Mouse (Mus musculus): ENCODE measurements at regions not wholly inside any gene's neighbourhood (a gene's known extent, or its start where the extent isn't known, plus 50 kb on each side); places are given as distances from the start of the nearest gene placed in this dataset.

- TF ChIP-seq CTCF (IDR thresholded peaks at IDR 0.05; ENCODE audit: low read depth, low read length) (no peak), POLR2A (IDR thresholded peaks at IDR 0.05; ENCODE audit: borderline replicate concordance, low read depth, low read length) (no peak)
- H3K4me3 ChIP-seq (ENCODE audit: insufficient read depth, low read length): no peak overlapping the region
- peak overlapping the region; percentile 56 for H3K27ac ChIP-seq (ENCODE audit: insufficient read depth, low read depth, low read length)
- peaks cover 16% of the 10 kb centered on the region for H3K4me1 ChIP-seq (ENCODE audit: control insufficient read depth, insufficient read depth, low read length)
These were observed 137.3 kb downstream of the Rpl14 start for GRCm38 (mm10) chr9:120708507-120708906.

DNA sequence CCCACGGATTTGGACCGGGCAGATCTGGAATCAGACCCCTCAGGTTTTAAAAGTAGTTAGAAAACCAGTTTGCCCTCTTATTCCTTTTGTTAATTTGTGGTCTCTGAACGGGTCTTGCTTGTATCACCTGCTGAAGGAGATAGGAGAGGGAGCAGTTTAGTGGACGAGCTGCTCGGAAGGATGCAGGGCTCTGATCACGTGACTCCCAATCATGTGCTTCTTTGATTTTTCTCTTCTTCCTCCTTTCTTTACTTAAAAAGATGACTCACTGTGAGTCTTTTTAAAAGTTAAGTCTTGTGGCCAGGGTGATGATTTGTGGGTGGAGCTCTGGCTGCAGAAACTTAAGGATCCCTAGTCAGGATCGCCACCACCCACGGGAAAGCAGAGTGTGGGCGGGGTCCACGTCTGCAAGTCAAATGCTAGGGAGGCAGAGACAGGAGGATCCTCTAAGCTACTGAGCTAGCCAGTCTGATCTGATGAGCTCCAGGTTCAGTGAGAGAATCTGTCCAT, 138.0 kb downstream of the Rpl14 start:
- TF ChIP-seq POLR2A (IDR thresholded peaks at IDR 0.05; ENCODE audit: borderline replicate concordance, low read depth, low read length): no peak
- TF ChIP-seq CTCF (IDR thresholded peaks at IDR 0.05; ENCODE audit: low read depth, low read length): no peak
- no peak overlapping the region for H3K4me3 ChIP-seq (ENCODE audit: insufficient read depth, low read length)
- peaks cover 14% of the 10 kb centered on the region for H3K4me1 ChIP-seq (ENCODE audit: control insufficient read depth, insufficient read depth, low read length)
- H3K27ac ChIP-seq (ENCODE audit: insufficient read depth, low read depth, low read length): peak overlapping the region; percentile 75

- Histone ChIP-seq H3K4me1 (ENCODE audit: control insufficient read depth, insufficient read depth, low read length) (peaks cover 11% of the 10 kb centered on the region), H3K4me3 (ENCODE audit: insufficient read depth, low read length) (no peak overlapping the region), H3K27ac (ENCODE audit: insufficient read depth, low read depth, low read length) (no peak overlapping the region)
- TF ChIP-seq CTCF (IDR thresholded peaks at IDR 0.05; ENCODE audit: low read depth, low read length): no peak
- TF ChIP-seq POLR2A (IDR thresholded peaks at IDR 0.05; ENCODE audit: borderline replicate concordance, low read depth, low read length): no peak
These were observed 141.7 kb downstream of the Rpl14 start for GRCm38 (mm10) chr9:120712987-120713386.

- TF ChIP-seq CTCF (IDR thresholded peaks at IDR 0.05; ENCODE audit: low read depth, low read length) (no peak), POLR2A (IDR thresholded peaks at IDR 0.05; ENCODE audit: borderline replicate concordance, low read depth, low read length) (no peak)
- no peak overlapping the region for H3K27ac ChIP-seq (ENCODE audit: insufficient read depth, low read depth, low read length)
- no peak overlapping the region for H3K4me3 ChIP-seq (ENCODE audit: insufficient read depth, low read length)
- H3K4me1 ChIP-seq (ENCODE audit: control insufficient read depth, insufficient read depth, low read length): peaks cover 7% of the 10 kb centered on the region
These were observed 144.4 kb downstream of the Rpl14 start for GRCm38 (mm10) chr9:120715665-120716121.

DNA sequence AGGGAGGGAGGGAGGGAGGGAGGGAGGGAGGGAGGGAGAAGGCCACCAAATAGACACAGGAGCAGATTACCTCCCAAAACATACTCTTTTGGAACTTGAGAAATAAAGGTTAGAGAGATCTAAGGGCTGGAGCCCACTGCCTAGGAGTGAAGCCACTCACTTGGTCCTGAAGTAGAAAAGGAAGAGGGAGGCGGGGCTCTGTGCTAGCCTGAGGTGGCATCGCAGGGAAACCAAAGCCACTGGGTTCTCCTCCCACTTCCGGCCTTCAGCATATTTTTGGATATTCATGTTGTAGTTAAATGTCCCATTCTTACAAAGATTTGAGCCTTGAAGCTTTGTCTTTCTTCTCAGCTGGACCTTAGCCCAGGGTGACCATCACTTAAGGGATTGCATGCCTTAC, 147.6 kb downstream of the Rpl14 start:
- TF ChIP-seq POLR2A (IDR thresholded peaks at IDR 0.05; ENCODE audit: borderline replicate concordance, low read depth, low read length) (no peak), CTCF (IDR thresholded peaks at IDR 0.05; ENCODE audit: low read depth, low read length) (no peak)
- peaks cover 7% of the 10 kb centered on the region for H3K4me1 ChIP-seq (ENCODE audit: control insufficient read depth, insufficient read depth, low read length)
- no peak overlapping the region for H3K27ac ChIP-seq (ENCODE audit: insufficient read depth, low read depth, low read length)
- H3K4me3 ChIP-seq (ENCODE audit: insufficient read depth, low read length): no peak overlapping the region

- no peak overlapping the region for H3K4me3 ChIP-seq (ENCODE audit: insufficient read depth, low read length)
- peaks cover 7% of the 10 kb centered on the region for H3K4me1 ChIP-seq (ENCODE audit: control insufficient read depth, insufficient read depth, low read length)
- TF ChIP-seq CTCF (IDR thresholded peaks at IDR 0.05; ENCODE audit: low read depth, low read length): no peak
- TF ChIP-seq POLR2A (IDR thresholded peaks at IDR 0.05; ENCODE audit: borderline replicate concordance, low read depth, low read length): no peak
- no peak overlapping the region for H3K27ac ChIP-seq (ENCODE audit: insufficient read depth, low read depth, low read length)
These were observed 150.3 kb downstream of the Rpl14 start for GRCm38 (mm10) chr9:120721451-120722123.

DNA sequence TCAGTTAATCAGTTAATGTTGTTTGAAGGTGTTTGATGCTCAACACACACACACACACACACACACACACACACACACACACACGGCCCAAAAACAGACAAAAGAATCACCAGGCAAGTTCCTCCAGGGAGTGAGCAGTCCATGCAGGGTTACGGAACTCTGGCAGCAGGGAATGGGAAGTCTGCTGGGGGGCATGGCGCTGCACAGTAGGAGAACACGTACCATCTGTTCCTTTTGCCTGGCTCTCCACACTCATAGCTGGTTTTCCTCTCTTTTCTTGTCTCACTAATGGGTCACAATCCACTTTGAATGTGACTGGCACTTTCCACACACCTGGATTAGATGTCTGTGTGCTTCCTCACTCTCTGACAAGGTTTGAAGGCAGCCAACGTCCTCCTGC, 151.8 kb downstream of the Rpl14 start:
- Histone ChIP-seq H3K27ac (ENCODE audit: insufficient read depth, low read depth, low read length) (no peak overlapping the region), H3K4me3 (ENCODE audit: insufficient read depth, low read length) (no peak overlapping the region), H3K4me1 (ENCODE audit: control insufficient read depth, insufficient read depth, low read length) (peaks cover 7% of the 10 kb centered on the region)
- no peak for TF ChIP-seq CTCF (IDR thresholded peaks at IDR 0.05; ENCODE audit: low read depth, low read length)

GRCm38 (mm10) chr9:120731952-120732622, 160.8 kb downstream of the Rpl14 start:
- H3K4me3 ChIP-seq (ENCODE audit: insufficient read depth, low read length): no peak overlapping the region
- TF ChIP-seq POLR2A (IDR thresholded peaks at IDR 0.05; ENCODE audit: borderline replicate concordance, low read depth, low read length) (no peak), CTCF (IDR thresholded peaks at IDR 0.05; ENCODE audit: low read depth, low read length) (no peak)
- H3K27ac ChIP-seq (ENCODE audit: insufficient read depth, low read depth, low read length): no peak overlapping the region
- peaks cover under 1% of the 10 kb centered on the region for H3K4me1 ChIP-seq (ENCODE audit: control insufficient read depth, insufficient read depth, low read length)

DNA sequence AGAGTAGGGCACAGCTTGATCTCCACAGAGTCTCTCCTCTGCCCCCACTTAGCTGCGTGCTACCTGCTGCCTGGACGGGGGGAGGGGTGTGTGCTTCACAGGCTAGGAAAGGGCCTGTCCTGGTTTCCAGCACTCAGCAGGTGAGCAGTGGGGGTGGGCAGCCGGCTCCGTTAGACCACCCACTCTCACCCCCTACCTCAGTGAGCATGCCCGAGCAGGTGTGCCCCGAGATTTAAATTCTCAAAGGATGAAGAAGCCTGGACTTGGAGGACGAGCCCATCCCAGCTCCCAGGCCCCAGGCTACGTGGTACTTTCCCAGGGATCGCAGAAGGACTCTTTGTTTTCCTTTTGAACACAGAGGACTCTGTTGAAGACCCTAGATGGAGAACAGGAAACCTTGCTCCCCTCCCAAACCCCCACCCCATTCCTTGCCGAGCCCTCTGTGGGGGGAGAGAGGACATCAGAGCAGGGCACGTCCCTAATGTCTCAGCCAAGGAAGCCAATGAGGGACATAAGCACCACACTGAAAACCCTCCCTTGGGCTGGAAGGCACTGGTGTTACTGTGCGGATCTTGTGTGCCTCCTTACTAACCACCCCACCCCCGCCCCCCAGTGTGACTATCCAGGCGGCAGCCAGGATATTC, 161.5 kb downstream of the Rpl14 start:
- peaks cover 3% of the 10 kb centered on the region for H3K4me1 ChIP-seq (ENCODE audit: control insufficient read depth, insufficient read depth, low read length)

More for the DNA sequence above, 161.5 kb downstream of the Rpl14 start:
- H3K27ac ChIP-seq (ENCODE audit: insufficient read depth, low read depth, low read length): no peak overlapping the region
- no peak for TF ChIP-seq POLR2A (IDR thresholded peaks at IDR 0.05; ENCODE audit: borderline replicate concordance, low read depth, low read length)
- no peak for TF ChIP-seq CTCF (IDR thresholded peaks at IDR 0.05; ENCODE audit: low read depth, low read length)
- H3K4me3 ChIP-seq (ENCODE audit: insufficient read depth, low read length): no peak overlapping the region

All from bone marrow macrophage, adult 2 months (primary cell).